Mouse (Mus musculus) liver, adult 2 months (tissue): ENCODE results near the gene Tnfrsf23. TPM values are rescaled to one million over a fixed set of nuclear protein-coding genes. Genes with fewer than 3 reads are reported as not detected.

Experiments used
- DNase-seq: peaks from one replicate; pipeline ENCODE4 v3.0.0-alpha.2; 2011; ENCODE audit warnings: low read depth, low spot score; ENCODE audit errors: extremely low read depth
- H3K27ac ChIP-seq: fragments of 200-500 bp; replicated peaks from 2 replicates; pipeline ENCODE4 v1.5.1; 2012; ENCODE audit warnings: low read depth, mild to moderate bottlenecking, control low read depth, inconsistent platforms, low read length; ENCODE audit not compliant: insufficient read depth
- H3K27me3 ChIP-seq: fragments of 200-500 bp; 2 replicates; pipeline ENCODE4 v1.6.1; 2012; ENCODE audit warnings: mild to moderate bottlenecking, moderate library complexity, low read length, inconsistent platforms; ENCODE audit not compliant: control insufficient read depth, insufficient read depth
- H3K36me3 ChIP-seq: fragments of 200-500 bp; 2 replicates; pipeline ENCODE4 v1.6.1; 2012; ENCODE audit warnings: low read length, inconsistent platforms; ENCODE audit not compliant: control insufficient read depth, insufficient read depth
- H3K4me1 ChIP-seq: fragments of 200-500 bp; 2 replicates; pipeline ENCODE4 v1.6.1; 2011; ENCODE audit warnings: low read length; ENCODE audit not compliant: control insufficient read depth, insufficient read depth
- H3K4me3 ChIP-seq: fragments of 200-500 bp; 2 replicates; pipeline ENCODE4 v1.5.1; 2011; ENCODE audit warnings: low read depth, mild to moderate bottlenecking, control low read depth, low read length, moderate library complexity; ENCODE audit not compliant: insufficient read depth
- H3K79me2 ChIP-seq: fragments of 200-500 bp; 2 replicates; pipeline ENCODE4 v1.6.1; 2012; ENCODE audit warnings: inconsistent platforms, mild to moderate bottlenecking, low read length, moderate library complexity; ENCODE audit not compliant: control insufficient read depth, insufficient read depth
- H3K9ac ChIP-seq: fragments of 200-500 bp; 2 replicates; pipeline ENCODE4 v1.6.1; 2012; ENCODE audit warnings: low read depth, mild to moderate bottlenecking, control low read depth, inconsistent platforms, low read length
- CTCF ChIP-seq: fragments of 200-500 bp; IDR thresholded peaks from 2 replicates; pipeline ENCODE4 v1.5.1; 2011; ENCODE audit warnings: low read depth, low read length, control low read depth
- POLR2A ChIP-seq: fragments of 200-500 bp; IDR thresholded peaks from 2 replicates; pipeline ENCODE4 v1.6.1; 2011; ENCODE audit warnings: low read length, control low read depth; ENCODE audit not compliant: insufficient read depth; ENCODE audit errors: extremely low read depth
- WGBS: fragments of 180-500 bp; shearing (Covaris S2); methylation state at CpG from one replicate; pipeline ENCODE4 v1.1.7; 2018; 5-methylcytosine and 5-hydroxymethylcytosine counted together
- polyA plus RNA-seq: library from polyadenylated mRNA; depleted of rRNA; stranded (reverse); fragments of >200 nt; gene quantifications from 2 replicates; pipeline ENCODE4 v1.2.3, GENCODE M21; 2012
- total RNA-seq: library from RNA; depleted of rRNA; stranded (reverse); fragments of >200 nt; gene quantifications from 2 replicates; pipeline ENCODE4 v1.2.3, GENCODE M21; 2014

Gene Tnfrsf23
- total and polyA plus RNA-seq, 2 experiments = 0.54 TPM; not detected in 1

- Histone ChIP-seq H3K27me3 (no peaks in the 10 kb centered on the region), H3K9ac (no peak overlapping the region), H3K36me3 (no peaks in the 10 kb centered on the region), H3K4me3 (no peak overlapping the region), H3K4me1 (no peaks in the 10 kb centered on the region), H3K27ac (no peak overlapping the region), H3K79me2 (no peaks in the 10 kb centered on the region)
- TF ChIP-seq POLR2A = no peak
- TF ChIP-seq CTCF = no peak
- no peak for DNase-seq
- 97% methylated on average over 1 of the region's 1 CpGs for WGBS
Measured at GRCm38 (mm10) chr7:143636674-143637073, 49.0 kb downstream of the Tnfrsf23 start.

GRCm38 (mm10) chr7:143631503-143631902, 54.2 kb downstream of the Tnfrsf23 start:
- Histone ChIP-seq H3K36me3 (no peaks in the 10 kb centered on the region), H3K9ac (no peak overlapping the region), H3K27me3 (no peaks in the 10 kb centered on the region), H3K4me3 (no peak overlapping the region), H3K79me2 (no peaks in the 10 kb centered on the region), H3K4me1 (no peaks in the 10 kb centered on the region), H3K27ac (no peak overlapping the region)
- 80% methylated on average over 2 of the region's 2 CpGs for WGBS
- TF ChIP-seq CTCF = no peak
- no peak for TF ChIP-seq POLR2A
- no peak for DNase-seq

- WGBS = 41% methylated on average over 1 of the region's 1 CpGs
- no peak overlapping the region for H3K27ac ChIP-seq
- TF ChIP-seq POLR2A = no peak
- no peak for TF ChIP-seq CTCF
Measured at GRCm38 (mm10) chr7:143629501-143629900, 56.2 kb downstream of the Tnfrsf23 start.

GRCm38 (mm10) chr7:143628540-143628939, 57.1 kb downstream of the Tnfrsf23 start, which contains the start of gene Tnfrsf26:
Tnfrsf26 (minus strand) TSS chr7:143628722.
- no peaks in the 10 kb centered on the region for H3K36me3 ChIP-seq
- no peaks in the 10 kb centered on the region for H3K79me2 ChIP-seq
- 79% methylated on average over 1 of the region's 1 CpGs for WGBS
- no peaks in the 10 kb centered on the region for H3K27me3 ChIP-seq
- no peaks in the 10 kb centered on the region for H3K4me1 ChIP-seq
- no peak for TF ChIP-seq CTCF
- TF ChIP-seq POLR2A = no peak
- peak within 1 kb of the TSS; percentile 60 for H3K27ac ChIP-seq
- no peak within 1 kb of the TSS for H3K9ac ChIP-seq
- no peak for DNase-seq
- H3K4me3 ChIP-seq = peak within 1 kb of the TSS; percentile 23

More at GRCm38 (mm10) chr7:143629501-143629900, 56.2 kb downstream of the Tnfrsf23 start:
- Histone ChIP-seq H3K4me1 (no peaks in the 10 kb centered on the region), H3K9ac (no peak overlapping the region), H3K27me3 (no peaks in the 10 kb centered on the region), H3K4me3 (no peak overlapping the region), H3K36me3 (no peaks in the 10 kb centered on the region), H3K79me2 (no peaks in the 10 kb centered on the region)
- DNase-seq = no peak

GRCm38 (mm10) chr7:143627555-143628286, 58.0 kb downstream of the Tnfrsf23 start:
- H3K4me1 ChIP-seq = no peaks in the 10 kb centered on the region
- no peaks in the 10 kb centered on the region for H3K36me3 ChIP-seq
- DNase-seq = peak; percentile 26
- no peaks in the 10 kb centered on the region for H3K27me3 ChIP-seq
- no peak overlapping the region for H3K9ac ChIP-seq
- peak overlapping the region; percentile 60 for H3K27ac ChIP-seq
- TF ChIP-seq CTCF (no peak), POLR2A (no peak)
- no peaks in the 10 kb centered on the region for H3K79me2 ChIP-seq
- WGBS = 54% methylated on average over 10 of the region's 10 CpGs
- H3K4me3 ChIP-seq = peak overlapping the region; percentile 23

- Histone ChIP-seq H3K36me3 (no peaks in the 10 kb centered on the region), H3K4me3 (no peak overlapping the region), H3K4me1 (no peaks in the 10 kb centered on the region; the same call in 1 of the 2 replicates), H3K27me3 (no peaks in the 10 kb centered on the region), H3K27ac (peak overlapping the region; percentile 65), H3K9ac (no peak overlapping the region; the same call in 1 of the 2 replicates), H3K79me2 (no peaks in the 10 kb centered on the region)
- TF ChIP-seq CTCF (no peak), POLR2A (no peak)
- DNase-seq = no peak
- 74% methylated on average over 2 of the region's 2 CpGs for WGBS
Measured at GRCm38 (mm10) chr7:143626178-143626577, 59.5 kb downstream of the Tnfrsf23 start.
